Mouse (Mus musculus) hindbrain, embryonic 15.5 days (tissue): ENCODE measurements around the gene Dip2a. TPM values are rescaled to one million over a fixed set of nuclear protein-coding genes. Genes with fewer than 3 reads are reported as not detected.

Experiments used
- ATAC-seq: fragments of 200-750 bp; cut with Nextera tagmentation; 2 replicates; pipeline ENCODE4 v1.8.0; 2017; ENCODE audit warnings: low read depth, moderate number of reproducible peaks, moderate TSS enrichment; ENCODE audit not compliant: low FRiP score
- H3K27ac ChIP-seq: fragments of 300-500 bp; sonication (generic); replicated peaks from 2 replicates; pipeline ENCODE4 v1.5.1; 2015; ENCODE audit warnings: mild to moderate bottlenecking, inconsistent platforms
- H3K27me3 ChIP-seq: fragments of 300-500 bp; sonication (generic); 2 replicates; pipeline ENCODE4 v1.6.1; 2015; ENCODE audit warnings: control low read depth, inconsistent platforms
- H3K36me3 ChIP-seq: fragments of 300-500 bp; sonication (generic); 2 replicates; pipeline ENCODE4 v1.6.1; 2015; ENCODE audit warnings: control low read depth, inconsistent platforms
- H3K4me1 ChIP-seq: fragments of 300-500 bp; sonication (generic); replicated peaks from 2 replicates; pipeline ENCODE4 v1.6.1; 2015; ENCODE audit warnings: control low read depth, inconsistent platforms
- H3K4me2 ChIP-seq: fragments of 300-500 bp; sonication (generic); 2 replicates; pipeline ENCODE4 v1.6.1; 2015; ENCODE audit warnings: moderate library complexity, mild to moderate bottlenecking, inconsistent platforms
- H3K4me3 ChIP-seq: fragments of 300-500 bp; sonication (generic); 2 replicates; pipeline ENCODE4 v1.5.1; 2015; ENCODE audit warnings: mild to moderate bottlenecking, inconsistent platforms
- H3K9ac ChIP-seq: fragments of 300-500 bp; sonication (generic); 2 replicates; pipeline ENCODE4 v1.6.1; 2015; ENCODE audit warnings: inconsistent platforms
- H3K9me3 ChIP-seq: fragments of 300-500 bp; sonication (generic); 2 replicates; pipeline ENCODE4 v1.6.1; 2016; ENCODE audit warnings: control low read depth, inconsistent platforms
- WGBS: fragments of 180-500 bp; shearing (Covaris S2); methylation state at CpG from one replicate; pipeline ENCODE4 v1.1.7; 2015; 5-methylcytosine and 5-hydroxymethylcytosine counted together
- polyA plus RNA-seq: library from polyadenylated mRNA; unstranded; fragments of >200 nt; fragmentation: Nextera tagmentation; extraction: Ambion mirVana; gene quantifications from 2 replicates; pipeline ENCODE4 v1.2.1, GENCODE M21; 2015

Gene Dip2a
- polyA plus RNA-seq, 1 experiment from 2014 or later, result 19.8 TPM

DNA sequence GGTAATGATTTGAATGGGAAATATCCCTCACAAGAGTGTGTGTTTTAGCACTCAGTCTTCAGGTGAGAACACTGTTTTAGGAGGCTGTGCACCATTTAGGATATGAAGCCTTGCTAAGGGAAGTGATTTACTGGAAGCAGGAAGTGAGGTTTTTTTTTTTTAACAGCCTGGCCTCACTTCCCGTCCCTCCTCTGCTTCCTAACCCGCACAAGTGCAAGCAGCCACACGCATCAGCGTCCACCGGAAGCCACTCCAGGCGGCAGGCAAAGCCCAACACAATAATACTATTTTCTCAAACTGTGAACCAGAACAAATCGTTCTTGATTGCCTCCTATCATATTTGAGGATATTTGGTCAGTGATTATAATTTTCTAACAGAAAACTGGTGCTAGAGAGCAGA lies 6.9 kb upstream of the Dip2a start:
- no peak overlapping the region for H3K4me2 ChIP-seq
- no peaks in the 10 kb centered on the region for H3K9me3 ChIP-seq
- no peak overlapping the region for H3K9ac ChIP-seq
- no peak for ATAC-seq
- WGBS, result 88% methylated on average over 7 of the region's 7 CpGs
- no peaks in the 10 kb centered on the region for H3K4me1 ChIP-seq
- H3K27ac ChIP-seq, result no peak overlapping the region
- H3K4me3 ChIP-seq, result no peak overlapping the region
- peaks cover 44% of the 10 kb centered on the region for H3K36me3 ChIP-seq
- H3K27me3 ChIP-seq, result no peaks in the 10 kb centered on the region

DNA sequence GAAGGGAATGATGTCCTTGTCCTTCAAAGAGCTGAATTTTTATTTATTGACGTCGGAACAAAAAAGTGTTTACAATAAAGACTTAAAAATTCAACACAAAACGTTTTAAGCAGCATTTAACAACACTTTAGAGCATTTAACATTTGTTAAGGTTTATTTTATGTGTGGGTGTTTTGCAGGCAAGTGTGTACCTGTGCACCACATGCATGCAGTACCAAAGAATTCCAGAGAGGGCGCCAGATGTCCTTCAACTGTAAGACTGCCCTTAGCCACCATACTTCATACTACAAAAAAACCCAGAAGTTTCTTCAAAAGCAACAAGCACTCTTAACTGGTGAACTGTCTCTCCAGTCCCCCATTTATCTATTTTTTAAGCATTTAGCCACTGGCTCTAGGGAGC lies 1.5 kb upstream of the Dip2a start:
- H3K9me3 ChIP-seq, result no peaks in the 10 kb centered on the region
- no peak overlapping the region for H3K4me3 ChIP-seq
- 13% methylated on average over 4 of the region's 4 CpGs for WGBS
- H3K4me1 ChIP-seq, result peaks cover 26% of the 10 kb centered on the region
- H3K9ac ChIP-seq, result no peak overlapping the region
- H3K27ac ChIP-seq, result no peak overlapping the region
- peaks cover 13% of the 10 kb centered on the region for H3K36me3 ChIP-seq
- H3K27me3 ChIP-seq, result no peaks in the 10 kb centered on the region
- H3K4me2 ChIP-seq, result peak overlapping the region; percentile 84
- ATAC-seq, result no peak

DNA sequence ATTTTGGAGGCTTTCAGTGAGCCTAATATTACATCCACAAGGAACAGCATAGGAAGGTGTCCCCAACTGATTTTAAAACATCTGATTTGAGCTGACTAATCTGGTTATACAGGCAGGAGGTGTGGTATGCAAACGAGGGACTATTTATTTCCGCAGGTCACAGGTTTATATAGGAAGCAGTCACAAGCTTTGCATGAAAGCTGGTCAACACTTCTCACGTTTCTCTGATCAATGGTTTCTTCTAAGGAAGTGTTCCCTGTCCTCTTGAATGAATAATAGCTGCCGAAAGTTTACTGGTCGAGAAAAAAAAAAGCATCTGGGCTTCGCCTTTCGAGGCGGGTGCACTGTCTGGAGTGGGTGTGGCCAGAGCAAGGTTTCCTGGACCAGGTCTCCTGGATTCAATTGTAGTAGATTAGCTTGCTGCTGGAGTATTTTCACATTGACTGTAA lies 976 bp upstream of the Dip2a start:
- H3K4me1 ChIP-seq, result peaks cover 26% of the 10 kb centered on the region
- H3K27ac ChIP-seq, result no peak overlapping the region; the same call in 1 of the 2 replicates
- H3K4me3 ChIP-seq, result peak overlapping the region; percentile 77
- no peak for ATAC-seq
- peaks cover 9% of the 10 kb centered on the region for H3K36me3 ChIP-seq
- H3K9me3 ChIP-seq, result no peaks in the 10 kb centered on the region
- 28% methylated on average over 8 of the region's 8 CpGs for WGBS
- peak overlapping the region; percentile 82; the same call in 1 of the 2 replicates for H3K9ac ChIP-seq
- no peaks in the 10 kb centered on the region for H3K27me3 ChIP-seq
- H3K4me2 ChIP-seq, result peak overlapping the region; percentile 84

DNA sequence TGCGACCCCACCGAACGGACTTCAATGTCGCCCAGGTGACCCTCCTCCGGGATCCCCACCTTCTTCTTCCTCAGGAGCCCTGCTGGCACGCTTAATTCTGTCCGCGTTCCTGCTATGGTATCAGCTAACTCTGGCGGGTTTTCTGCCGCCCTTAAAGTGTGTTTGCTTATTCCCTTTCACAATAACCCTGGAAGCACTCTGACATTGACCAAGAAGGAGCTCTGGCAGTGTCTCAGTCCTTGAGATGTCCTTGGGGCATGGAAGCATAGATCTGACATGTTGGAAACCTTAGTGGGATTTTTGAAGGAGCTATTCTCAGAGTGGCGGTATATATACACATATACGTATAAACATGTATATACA lies 430 bp upstream of the Dip2a start:
- H3K4me3 ChIP-seq, result peak overlapping the region; percentile 77
- peak overlapping the region; percentile 84 for H3K4me2 ChIP-seq
- H3K4me1 ChIP-seq, result peaks cover 26% of the 10 kb centered on the region
- peaks cover 4% of the 10 kb centered on the region; the same call in 1 of the 2 replicates for H3K36me3 ChIP-seq
- H3K27me3 ChIP-seq, result no peaks in the 10 kb centered on the region
- peak overlapping the region; percentile 82 for H3K9ac ChIP-seq
- H3K9me3 ChIP-seq, result no peaks in the 10 kb centered on the region
- 6% methylated on average over 12 of the region's 12 CpGs for WGBS
- peak; percentile 60 for ATAC-seq
- H3K27ac ChIP-seq, result peak overlapping the region; percentile 22

GRCm38 (mm10) chr10:76334350-76334749 lies 10.7 kb downstream of the Dip2a start:
- H3K4me3 ChIP-seq, result no peak overlapping the region
- H3K27me3 ChIP-seq, result no peaks in the 10 kb centered on the region
- WGBS, result 24% methylated on average over 4 of the region's 4 CpGs
- no peak for ATAC-seq
- no peaks in the 10 kb centered on the region for H3K4me1 ChIP-seq
- H3K27ac ChIP-seq, result no peak overlapping the region
- no peak overlapping the region for H3K9ac ChIP-seq
- H3K36me3 ChIP-seq, result no peaks in the 10 kb centered on the region
- no peaks in the 10 kb centered on the region for H3K9me3 ChIP-seq
- H3K4me2 ChIP-seq, result no peak overlapping the region

GRCm38 (mm10) chr10:76332040-76332439 lies 13.1 kb downstream of the Dip2a start:
- H3K4me2 ChIP-seq, result no peak overlapping the region
- ATAC-seq, result no peak
- H3K36me3 ChIP-seq, result no peaks in the 10 kb centered on the region
- H3K27me3 ChIP-seq, result no peaks in the 10 kb centered on the region
- H3K9ac ChIP-seq, result no peak overlapping the region
- no peak overlapping the region for H3K4me3 ChIP-seq
- WGBS, result 48% methylated on average over 2 of the region's 2 CpGs
- no peak overlapping the region for H3K27ac ChIP-seq
- no peaks in the 10 kb centered on the region for H3K9me3 ChIP-seq
- H3K4me1 ChIP-seq, result no peaks in the 10 kb centered on the region

GRCm38 (mm10) chr10:76329093-76329492 lies 16.0 kb downstream of the Dip2a start:
- no peak overlapping the region for H3K4me3 ChIP-seq
- WGBS, result 86% methylated on average over 4 of the region's 4 CpGs
- H3K4me2 ChIP-seq, result no peak overlapping the region
- H3K27ac ChIP-seq, result no peak overlapping the region
- no peak for ATAC-seq
- no peak overlapping the region for H3K9ac ChIP-seq
- no peaks in the 10 kb centered on the region for H3K27me3 ChIP-seq
- H3K4me1 ChIP-seq, result no peaks in the 10 kb centered on the region
- 0 out of 2 replicates have a peak, but pooled peaks cover 4% of the 10 kb centered on the region for H3K36me3 ChIP-seq
- H3K9me3 ChIP-seq, result no peaks in the 10 kb centered on the region

- H3K9me3 ChIP-seq, result no peaks in the 10 kb centered on the region
- 90% methylated on average over 3 of the region's 3 CpGs for WGBS
- H3K9ac ChIP-seq, result no peak overlapping the region
- H3K27ac ChIP-seq, result no peak overlapping the region
- ATAC-seq, result no peak
- H3K4me1 ChIP-seq, result no peaks in the 10 kb centered on the region
- H3K36me3 ChIP-seq, result 0 out of 2 replicates have a peak, but pooled peaks cover 4% of the 10 kb centered on the region
- no peak overlapping the region for H3K4me2 ChIP-seq
- H3K4me3 ChIP-seq, result no peak overlapping the region
- H3K27me3 ChIP-seq, result no peaks in the 10 kb centered on the region
These were observed 16.5 kb downstream of the Dip2a start for GRCm38 (mm10) chr10:76328574-76328973.

GRCm38 (mm10) chr10:76326304-76327006 lies 18.6 kb downstream of the Dip2a start:
- 73% methylated on average over 6 of the region's 6 CpGs for WGBS
- Histone ChIP-seq H3K4me2 (no peak overlapping the region), H3K36me3 (0 out of 2 replicates have a peak, but pooled peaks cover 4% of the 10 kb centered on the region), H3K9ac (no peak overlapping the region), H3K9me3 (no peaks in the 10 kb centered on the region), H3K27me3 (no peaks in the 10 kb centered on the region), H3K4me1 (no peaks in the 10 kb centered on the region), H3K4me3 (no peak overlapping the region), H3K27ac (no peak overlapping the region)
- no peak for ATAC-seq

DNA sequence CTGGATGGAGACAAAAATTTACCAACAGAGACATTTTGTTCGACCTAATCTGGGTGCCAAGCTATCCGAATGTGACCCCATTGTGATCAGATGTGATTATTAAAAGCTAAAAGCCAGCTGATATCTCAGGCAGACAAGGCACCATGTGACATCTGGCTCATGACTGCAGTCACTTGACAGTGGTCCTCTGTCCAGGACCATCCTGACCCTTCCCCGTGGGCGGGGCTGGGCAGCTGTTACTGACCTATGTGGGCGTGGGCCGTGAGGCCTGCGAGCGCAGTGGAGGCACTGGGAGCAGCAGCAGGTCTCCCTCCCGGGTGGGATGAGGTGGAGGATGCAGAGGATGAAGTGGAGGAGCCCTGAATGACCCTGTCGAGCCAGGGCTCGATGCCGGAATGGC lies 27.5 kb downstream of the Dip2a start:
- ATAC-seq, result no peak
- Histone ChIP-seq H3K4me2 (no peak overlapping the region), H3K9ac (no peak overlapping the region), H3K36me3 (peaks cover 35% of the 10 kb centered on the region), H3K4me3 (no peak overlapping the region), H3K9me3 (no peaks in the 10 kb centered on the region), H3K27me3 (no peaks in the 10 kb centered on the region), H3K27ac (no peak overlapping the region), H3K4me1 (no peaks in the 10 kb centered on the region)
- WGBS, result 86% methylated on average over 12 of the region's 12 CpGs

GRCm38 (mm10) chr10:76316194-76316593 lies 28.9 kb downstream of the Dip2a start:
- Histone ChIP-seq H3K27ac (no peak overlapping the region), H3K4me2 (no peak overlapping the region), H3K36me3 (peaks cover 42% of the 10 kb centered on the region), H3K4me1 (no peaks in the 10 kb centered on the region), H3K27me3 (no peaks in the 10 kb centered on the region), H3K4me3 (no peak overlapping the region), H3K9me3 (no peaks in the 10 kb centered on the region), H3K9ac (no peak overlapping the region)
- WGBS, result 88% methylated on average over 7 of the region's 7 CpGs
- no peak for ATAC-seq

- ATAC-seq, result no peak
- H3K36me3 ChIP-seq, result peaks cover 57% of the 10 kb centered on the region
- 92% methylated on average over 9 of the region's 9 CpGs for WGBS
These were observed 38.4 kb downstream of the Dip2a start for GRCm38 (mm10) chr10:76306738-76307137.

GRCm38 (mm10) chr10:76300133-76300532 lies 45.0 kb downstream of the Dip2a start:
- Histone ChIP-seq H3K9ac (no peak overlapping the region), H3K4me2 (no peak overlapping the region), H3K27ac (no peak overlapping the region), H3K9me3 (no peaks in the 10 kb centered on the region), H3K4me1 (no peaks in the 10 kb centered on the region), H3K36me3 (peaks cover 80% of the 10 kb centered on the region), H3K27me3 (no peaks in the 10 kb centered on the region), H3K4me3 (no peak overlapping the region)
- WGBS, result 93% methylated on average over 5 of the region's 5 CpGs
- no peak for ATAC-seq

More at GRCm38 (mm10) chr10:76306738-76307137, 38.4 kb downstream of the Dip2a start:
- no peaks in the 10 kb centered on the region for H3K4me1 ChIP-seq
- no peaks in the 10 kb centered on the region for H3K9me3 ChIP-seq
- H3K27ac ChIP-seq, result no peak overlapping the region
- H3K4me3 ChIP-seq, result no peak overlapping the region
- H3K27me3 ChIP-seq, result no peaks in the 10 kb centered on the region
- H3K4me2 ChIP-seq, result no peak overlapping the region
- no peak overlapping the region for H3K9ac ChIP-seq
